Mouse (Mus musculus) lung, embryonic 16.5 days (tissue): ENCODE data around the gene Slc36a3. TPM values are rescaled to one million over a fixed set of nuclear protein-coding genes. Genes with fewer than 3 reads are reported as not detected.

Source experiments
- ATAC-seq: fragments of 200-750 bp; cut with Nextera tagmentation; 2 replicates; pipeline ENCODE4 v1.8.0; 2017; ENCODE audit warnings: low read depth, mild to moderate bottlenecking, moderate library complexity
- H3K27ac ChIP-seq: fragments of 300-500 bp; sonication (generic); 2 replicates; pipeline ENCODE4 v1.5.1; 2014; ENCODE audit warnings: mild to moderate bottlenecking, control low read depth, low read length
- H3K27me3 ChIP-seq: fragments of 300-500 bp; sonication (generic); 2 replicates; pipeline ENCODE4 v1.6.1; 2014; ENCODE audit warnings: low read depth, low read length, mixed read lengths; ENCODE audit not compliant: control insufficient read depth, insufficient read depth
- H3K36me3 ChIP-seq: fragments of 300-500 bp; sonication (generic); 2 replicates; pipeline ENCODE4 v1.6.1; 2014; ENCODE audit warnings: low read length; ENCODE audit not compliant: control insufficient read depth, insufficient read depth
- H3K4me1 ChIP-seq: fragments of 300-500 bp; sonication (generic); replicated peaks from 2 replicates; pipeline ENCODE4 v1.6.1; 2014; ENCODE audit warnings: low read length, mixed read lengths; ENCODE audit not compliant: control insufficient read depth, insufficient read depth
- H3K4me2 ChIP-seq: fragments of 300-500 bp; sonication (generic); 2 replicates; pipeline ENCODE4 v1.6.1; 2014; ENCODE audit warnings: low read depth, low read length, control low read depth
- H3K4me3 ChIP-seq: fragments of 300-500 bp; sonication (generic); 2 replicates; pipeline ENCODE4 v1.5.1; 2014; ENCODE audit warnings: mild to moderate bottlenecking, low read length, control low read depth
- H3K9ac ChIP-seq: fragments of 300-500 bp; sonication (generic); 2 replicates; pipeline ENCODE4 v1.6.1; 2014; ENCODE audit warnings: low read length, control low read depth
- H3K9me3 ChIP-seq: fragments of 300-500 bp; sonication (generic); 2 replicates; pipeline ENCODE4 v1.6.1; 2016; ENCODE audit warnings: low read length; ENCODE audit not compliant: control insufficient read depth
- WGBS: fragments of 180-500 bp; shearing (Covaris S2); extraction: QIAGEN DNeasy Blood & Tissue Kit; methylation state at CpG from one replicate; pipeline ENCODE4 v1.1.7; 2014; 5-methylcytosine and 5-hydroxymethylcytosine counted together
- polyA plus RNA-seq: library from polyadenylated mRNA; unstranded; fragments of >200 nt; fragmentation: Nextera tagmentation; extraction: Ambion mirVana; gene quantifications from 2 replicates; pipeline ENCODE4 v1.2.1, GENCODE M21; 2015

Slc36a3 gene
- polyA plus RNA-seq, 1 experiment from 2014 or later = not detected

- Histone ChIP-seq H3K9ac (no peak overlapping the region), H3K9me3 (no peaks in the 10 kb centered on the region), H3K4me1 (no peaks in the 10 kb centered on the region), H3K27me3 (no peaks in the 10 kb centered on the region), H3K36me3 (no peaks in the 10 kb centered on the region), H3K4me2 (no peak overlapping the region), H3K4me3 (no peak overlapping the region), H3K27ac (no peak overlapping the region)
- ATAC-seq = no peak
- 25% methylated on average over 3 of the region's 3 CpGs for WGBS
These were observed 3.0 kb upstream of the Slc36a3 start for GRCm38 (mm10) chr11:55154398-55155069.

GRCm38 (mm10) chr11:55148461-55148860 is 3.0 kb downstream of the Slc36a3 start:
- no peak overlapping the region for H3K27ac ChIP-seq
- no peaks in the 10 kb centered on the region for H3K9me3 ChIP-seq
- no peak for ATAC-seq

GRCm38 (mm10) chr11:55147423-55147822 is 4.1 kb downstream of the Slc36a3 start:
- H3K4me1 ChIP-seq = no peaks in the 10 kb centered on the region
- ATAC-seq = no peak
- H3K4me3 ChIP-seq = no peak overlapping the region
- WGBS = 56% methylated on average over 6 of the region's 6 CpGs
- no peaks in the 10 kb centered on the region for H3K36me3 ChIP-seq
- H3K9ac ChIP-seq = no peak overlapping the region
- H3K27ac ChIP-seq = no peak overlapping the region
- no peaks in the 10 kb centered on the region for H3K9me3 ChIP-seq
- H3K4me2 ChIP-seq = no peak overlapping the region
- no peaks in the 10 kb centered on the region for H3K27me3 ChIP-seq

More at GRCm38 (mm10) chr11:55148461-55148860, 3.0 kb downstream of the Slc36a3 start:
- WGBS = 68% methylated on average over 4 of the region's 4 CpGs
- Histone ChIP-seq H3K36me3 (no peaks in the 10 kb centered on the region), H3K9ac (no peak overlapping the region), H3K27me3 (no peaks in the 10 kb centered on the region), H3K4me3 (no peak overlapping the region), H3K4me1 (no peaks in the 10 kb centered on the region), H3K4me2 (no peak overlapping the region)

GRCm38 (mm10) chr11:55146855-55147254 is 4.7 kb downstream of the Slc36a3 start:
- Histone ChIP-seq H3K9ac (no peak overlapping the region), H3K4me1 (no peaks in the 10 kb centered on the region), H3K9me3 (no peaks in the 10 kb centered on the region), H3K27me3 (no peaks in the 10 kb centered on the region), H3K27ac (no peak overlapping the region), H3K4me3 (no peak overlapping the region), H3K36me3 (no peaks in the 10 kb centered on the region), H3K4me2 (no peak overlapping the region)
- WGBS = 82% methylated on average over 1 of the region's 1 CpGs
- no peak for ATAC-seq

GRCm38 (mm10) chr11:55144011-55144410 is 7.5 kb downstream of the Slc36a3 start:
- no peak overlapping the region for H3K4me3 ChIP-seq
- H3K27ac ChIP-seq = no peak overlapping the region
- WGBS = 56% methylated on average over 5 of the region's 5 CpGs
- H3K4me2 ChIP-seq = no peak overlapping the region
- H3K36me3 ChIP-seq = no peaks in the 10 kb centered on the region
- no peaks in the 10 kb centered on the region for H3K4me1 ChIP-seq
- no peak for ATAC-seq
- H3K9me3 ChIP-seq = no peaks in the 10 kb centered on the region
- H3K27me3 ChIP-seq = no peaks in the 10 kb centered on the region
- no peak overlapping the region for H3K9ac ChIP-seq

- Histone ChIP-seq H3K4me1 (no peaks in the 10 kb centered on the region), H3K9me3 (no peaks in the 10 kb centered on the region), H3K4me2 (no peak overlapping the region), H3K36me3 (no peaks in the 10 kb centered on the region), H3K4me3 (no peak overlapping the region), H3K27me3 (no peaks in the 10 kb centered on the region), H3K27ac (no peak overlapping the region), H3K9ac (no peak overlapping the region)
- no peak for ATAC-seq
- WGBS = 75% methylated on average over 4 of the region's 4 CpGs
These were observed 10.0 kb downstream of the Slc36a3 start for GRCm38 (mm10) chr11:55141502-55141901.

GRCm38 (mm10) chr11:55137646-55138045 is 13.9 kb downstream of the Slc36a3 start:
- no peak overlapping the region for H3K4me3 ChIP-seq
- no peaks in the 10 kb centered on the region for H3K4me1 ChIP-seq
- no peak for ATAC-seq
- no peaks in the 10 kb centered on the region for H3K27me3 ChIP-seq
- H3K36me3 ChIP-seq = no peaks in the 10 kb centered on the region
- no peak overlapping the region for H3K9ac ChIP-seq
- no peak overlapping the region for H3K27ac ChIP-seq
- no peaks in the 10 kb centered on the region for H3K9me3 ChIP-seq
- no peak overlapping the region for H3K4me2 ChIP-seq

- Histone ChIP-seq H3K27me3 (no peaks in the 10 kb centered on the region), H3K9me3 (no peaks in the 10 kb centered on the region), H3K4me1 (no peaks in the 10 kb centered on the region), H3K4me2 (no peak overlapping the region), H3K4me3 (no peak overlapping the region), H3K9ac (no peak overlapping the region), H3K27ac (no peak overlapping the region), H3K36me3 (no peaks in the 10 kb centered on the region)
- 71% methylated on average over 15 of the region's 15 CpGs for WGBS
- no peak for ATAC-seq
These were observed 14.5 kb downstream of the Slc36a3 start for GRCm38 (mm10) chr11:55136770-55137547.

- Histone ChIP-seq H3K9ac (no peak overlapping the region), H3K4me2 (no peak overlapping the region), H3K4me1 (no peaks in the 10 kb centered on the region), H3K27me3 (no peaks in the 10 kb centered on the region), H3K9me3 (no peaks in the 10 kb centered on the region), H3K27ac (no peak overlapping the region), H3K4me3 (no peak overlapping the region), H3K36me3 (no peaks in the 10 kb centered on the region)
- no peak for ATAC-seq
- 87% methylated on average over 5 of the region's 5 CpGs for WGBS
These were observed 16.6 kb downstream of the Slc36a3 start for GRCm38 (mm10) chr11:55134871-55135270.
